Mouse (Mus musculus): ENCODE results near the gene Cd69.

DNA sequence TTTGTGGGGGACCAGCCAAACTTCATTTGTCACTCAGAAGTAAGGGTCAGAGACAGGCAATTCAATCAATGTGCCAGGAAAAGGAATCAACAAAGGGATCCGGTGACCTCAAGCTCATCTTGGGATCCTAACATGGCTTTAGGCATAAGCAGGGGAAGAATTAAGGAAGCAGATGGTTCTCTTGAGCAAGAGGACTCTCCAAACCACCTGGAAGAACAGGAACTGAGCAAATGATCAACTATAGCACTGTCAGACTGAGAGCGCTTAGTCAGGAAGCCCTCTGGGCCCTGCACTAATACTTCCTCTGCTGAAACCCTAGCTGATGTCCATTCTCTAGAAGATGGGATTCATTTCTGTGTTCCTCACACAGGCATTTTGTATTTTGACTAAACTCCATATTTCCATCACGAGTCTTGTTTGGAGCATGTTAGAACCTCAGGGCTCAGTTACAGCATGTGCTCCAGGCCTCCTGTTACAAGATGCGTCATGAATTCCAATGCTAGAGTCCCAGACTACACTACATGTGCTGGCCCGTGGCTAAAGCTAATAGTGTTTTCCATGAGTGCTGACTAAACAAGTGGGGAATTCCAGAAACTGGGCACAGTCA is 39.3 kb downstream of the Cd69 start:
- TF ChIP-seq KAT2A (conservative IDR thresholded peaks at IDR 0.05; ENCODE audit: low read depth, low read length) = no peak
- no peak for TF ChIP-seq CHD2 (IDR thresholded peaks at IDR 0.05; ENCODE audit: low read length)
- TF ChIP-seq EP300 (IDR thresholded peaks at IDR 0.05; ENCODE audit: low read depth in 1 of 2, low read length in 2 of 2) = peak in 1 of 2 experiments; percentile 29; a peak in 2 of 4 replicates
- no peak for TF ChIP-seq MEF2A (IDR thresholded peaks at IDR 0.05; ENCODE audit: extremely low read depth, insufficient replicate concordance, low read depth, low read length, poor library complexity, severe bottlenecking)
- peak; percentile 38; the same call in 1 of the 2 replicates for TF ChIP-seq ETS1 (IDR thresholded peaks at IDR 0.05; ENCODE audit: low read depth, low read length)
